12 mouse cellular contexts compared by ENCODE assay signal in genomic region chr4:131695941-131696912, GRCm38 (mm10).
DNase-seq lines count a peak whose midpoint lies in the region; ATAC-seq and TF ChIP-seq lines count a peak whose summit lies in the region.
"Had no signal": no experiment of that assay in that cellular context is flagged by ENCODE, and none has a peak within 500 bp of the region (broad histone marks: within the 10 kb centered on the region; RNA-seq: fewer than 3 reads in every experiment).

No protein-coding gene starts in this region.

- DNase-seq in thymus, postnatal 4 days: peak; percentile 18
- DNase-seq in thymus, adult 2 months: no peak
- peak; percentile 59 for DNase-seq in intestine, embryonic 14.5 days (ENCODE audit: low spot score)
- peak; percentile 42 to 52 for DNase-seq in left cerebral cortex, adult 2 months (ENCODE audit: extremely low spot score in 1 of 2, low spot score in 2 of 2)
- DNase-seq in right cerebral cortex, postnatal 36 days (ENCODE audit: low spot score in 2 of 2): peak; percentile 57 to 66
- no peak for DNase-seq in forebrain, embryonic 10.5 days (ENCODE audit: extremely low spot score, low spot score)
- no peak for DNase-seq in cerebellum, postnatal 10 days
- DNase-seq: cerebellum, adult 18-20 months; heart, postnatal 14 days had no signal

- no peak overlapping the region for H3K9ac ChIP-seq in intestine, embryonic 14.5 days (ENCODE audit: low read length)
- H3K9ac ChIP-seq in forebrain, embryonic 15.5 days (replicated peaks): no peak overlapping the region
- H3K9ac ChIP-seq: forebrain, embryonic 12.5 days; liver, embryonic 14.5 days had no signal

- ATAC-seq in intestine, embryonic 14.5 days (replicated peaks; ENCODE audit: low FRiP score, low TSS enrichment, low read depth): peak; percentile 69
- no peak for ATAC-seq in forebrain, embryonic 15.5 days (replicated peaks)

- no peaks in the 10 kb centered on the region for H3K27me3 ChIP-seq in thymus, adult 2 months (ENCODE audit: control insufficient read depth, insufficient read depth, low read length)
- H3K27me3 ChIP-seq in intestine, embryonic 14.5 days (replicated peaks; ENCODE audit: control insufficient read depth, insufficient read depth, low read length): no peaks in the 10 kb centered on the region
- no peaks in the 10 kb centered on the region for H3K27me3 ChIP-seq in forebrain, embryonic 15.5 days
- H3K27me3 ChIP-seq in forebrain, embryonic 10.5 days (ENCODE audit: poor library complexity, severe bottlenecking): no peaks in the 10 kb centered on the region
- H3K27me3 ChIP-seq: forebrain, embryonic 12.5 days had no signal

- TF ChIP-seq CTCF in thymus, adult 2 months (IDR thresholded peaks at IDR 0.05; ENCODE audit: borderline replicate concordance, control insufficient read depth, extremely low read depth, insufficient read depth, low read length, poor library complexity): no peak
- TF ChIP-seq CTCF in left cerebral cortex, adult 2 months (IDR thresholded peaks at IDR 0.05): no peak

- H3K36me3 ChIP-seq in thymus, adult 2 months (ENCODE audit: control insufficient read depth, insufficient read depth, low read length): no peaks in the 10 kb centered on the region
- no peaks in the 10 kb centered on the region for H3K36me3 ChIP-seq in intestine, embryonic 14.5 days (ENCODE audit: control insufficient read depth, insufficient read depth, low read length)
- H3K36me3 ChIP-seq in forebrain, embryonic 15.5 days: no peaks in the 10 kb centered on the region
- no peaks in the 10 kb centered on the region for H3K36me3 ChIP-seq in forebrain, embryonic 10.5 days (replicated peaks)
- H3K36me3 ChIP-seq: forebrain, embryonic 12.5 days had no signal

- no peaks in the 10 kb centered on the region for H3K9me3 ChIP-seq in intestine, embryonic 14.5 days (ENCODE audit: control insufficient read depth, low read length)
- H3K9me3 ChIP-seq in forebrain, embryonic 15.5 days: no peaks in the 10 kb centered on the region
- H3K9me3 ChIP-seq in forebrain, embryonic 10.5 days: no peaks in the 10 kb centered on the region
- H3K9me3 ChIP-seq: forebrain, embryonic 12.5 days had no signal

- 32% methylated on average over 26 of the region's 26 CpGs for WGBS in thymus, adult 2 months
- WGBS in intestine, embryonic 14.5 days: 30% methylated on average over 26 of the region's 26 CpGs
- 82% methylated on average over 26 of the region's 26 CpGs for WGBS in forebrain, embryonic 15.5 days
- WGBS in forebrain, embryonic 10.5 days: 85% methylated on average over 26 of the region's 26 CpGs

- no peak overlapping the region for H3K27ac ChIP-seq in thymus, adult 2 months (ENCODE audit: control insufficient read depth, insufficient read depth, low read length)
- H3K27ac ChIP-seq in intestine, embryonic 14.5 days (ENCODE audit: low read depth): peak overlapping the region; percentile 20; the same call in 1 of the 2 replicates
- 0 out of 2 replicates have a peak overlapping the region, but pooled peaks have one; percentile 8 for H3K27ac ChIP-seq in left cerebral cortex, adult 2 months
- H3K27ac ChIP-seq in forebrain, embryonic 15.5 days (replicated peaks): no peak overlapping the region
- no peak overlapping the region for H3K27ac ChIP-seq in forebrain, embryonic 10.5 days
- H3K27ac ChIP-seq: forebrain, embryonic 12.5 days; liver, embryonic 14.5 days had no signal

- intact Hi-C loops in left cerebral cortex, adult 2 months (cut with DNase I): no loop called here

- H3K4me3 ChIP-seq in thymus, adult 2 months (ENCODE audit: control insufficient read depth, insufficient read depth, low read length): no peak overlapping the region
- H3K4me3 ChIP-seq in intestine, embryonic 14.5 days (ENCODE audit: low read depth, low read length): no peak overlapping the region
- H3K4me3 ChIP-seq in left cerebral cortex, adult 2 months: no peak overlapping the region
- no peak overlapping the region for H3K4me3 ChIP-seq in forebrain, embryonic 15.5 days
- H3K4me3 ChIP-seq in forebrain, embryonic 10.5 days: no peak overlapping the region
- H3K4me3 ChIP-seq: forebrain, embryonic 12.5 days had no signal

- H3K4me2 ChIP-seq in intestine, embryonic 14.5 days (ENCODE audit: low read length): peak overlapping the region; percentile 36
- no peak overlapping the region for H3K4me2 ChIP-seq in forebrain, embryonic 15.5 days (replicated peaks)
- H3K4me2 ChIP-seq: forebrain, embryonic 12.5 days had no signal

- peaks cover 9% of the 10 kb centered on the region for H3K4me1 ChIP-seq in thymus, adult 2 months (replicated peaks; ENCODE audit: control insufficient read depth, insufficient read depth, low read length)
- peaks cover 5% of the 10 kb centered on the region; the same call in 1 of the 2 replicates for H3K4me1 ChIP-seq in intestine, embryonic 14.5 days (replicated peaks; ENCODE audit: control insufficient read depth, insufficient read depth, low read length)
- no peaks in the 10 kb centered on the region for H3K4me1 ChIP-seq in forebrain, embryonic 15.5 days
- H3K4me1 ChIP-seq in forebrain, embryonic 10.5 days: no peaks in the 10 kb centered on the region; the same call in 1 of the 2 replicates
- H3K4me1 ChIP-seq: forebrain, embryonic 12.5 days had no signal

- no peak for TF ChIP-seq POLR2A in thymus, adult 2 months (IDR thresholded peaks at IDR 0.05; ENCODE audit: control insufficient read depth, extremely low read depth, insufficient read depth, low read length, poor library complexity)

Comparison
In these comparisons a context has a peak if more than half of its experiments do, and no peak if none do; other contexts are left out.
1. DNase-seq: peak in thymus, postnatal 4 days (single experiment), intestine, embryonic 14.5 days (single experiment), left cerebral cortex, adult 2 months (2 of 2) and right cerebral cortex, postnatal 36 days (2 of 2); none in thymus, adult 2 months (single experiment), forebrain, embryonic 10.5 days (single experiment) and cerebellum, postnatal 10 days (0 of 2).
2. H3K27ac ChIP-seq: peak in intestine, embryonic 14.5 days (single experiment) and left cerebral cortex, adult 2 months (single experiment); none in thymus, adult 2 months (single experiment), forebrain, embryonic 15.5 days (single experiment) and forebrain, embryonic 10.5 days (single experiment).